Mouse (Mus musculus) layer of hippocampus, adult 9-11 months (tissue): ENCODE results near the gene Ankrd31.

ENCODE experiments used
- DNase-seq: peaks from one replicate; pipeline ENCODE4 v3.0.0; 2022

Ankrd31 gene

GRCm38 (mm10) chr13:96945748-96946147 lies 197.7 kb downstream of the Ankrd31 start:
- DNase-seq, result no peak

GRCm38 (mm10) chr13:96947722-96948121 lies 199.7 kb downstream of the Ankrd31 start:
- DNase-seq, result no peak

GRCm38 (mm10) chr13:96951880-96952279 lies 203.8 kb downstream of the Ankrd31 start:
- no peak for DNase-seq

- DNase-seq, result no peak
Measured at GRCm38 (mm10) chr13:96956466-96956865, 208.4 kb downstream of the Ankrd31 start.
